Mouse (Mus musculus) forebrain, embryonic 11.5 days (tissue): Measurements from ENCODE around the gene Cyp4x1. TPM values are rescaled to one million over a fixed set of nuclear protein-coding genes. Genes with fewer than 3 reads are reported as not detected.
A peak's percentile ranks its signal among the peaks of the same experiment; 100 is the strongest.

Source experiments
- ATAC-seq: fragments of 200-750 bp; cut with Nextera tagmentation; replicated peaks from 2 replicates; pipeline ENCODE4 v1.8.0; 2017; ENCODE audit warnings: moderate TSS enrichment; ENCODE audit not compliant: low FRiP score
- DNase-seq: peaks from one replicate; pipeline ENCODE4 v3.0.0-alpha.2; 2017; ENCODE audit warnings: low spot score
- H3K27ac ChIP-seq: fragments of 300-500 bp; sonication (generic); 2 replicates; pipeline ENCODE4 v1.5.1; 2014; ENCODE audit warnings: low read depth, low read length
- H3K27me3 ChIP-seq: fragments of 300-500 bp; sonication (generic); 2 replicates; pipeline ENCODE4 v1.6.1; 2014; ENCODE audit warnings: mild to moderate bottlenecking, low read length, mixed read lengths; ENCODE audit not compliant: control insufficient read depth, insufficient read depth
- H3K36me3 ChIP-seq: fragments of 300-500 bp; sonication (generic); 2 replicates; pipeline ENCODE4 v1.6.1; 2014; ENCODE audit warnings: mild to moderate bottlenecking, low read length, moderate library complexity, mixed read lengths; ENCODE audit not compliant: control insufficient read depth, insufficient read depth
- H3K4me1 ChIP-seq: fragments of 300-500 bp; sonication (generic); replicated peaks from 2 replicates; pipeline ENCODE4 v1.6.1; 2014; ENCODE audit warnings: low read length, mixed read lengths; ENCODE audit not compliant: control insufficient read depth, insufficient read depth
- H3K4me2 ChIP-seq: fragments of 300-500 bp; sonication (generic); 2 replicates; pipeline ENCODE4 v1.6.1; 2014; ENCODE audit warnings: low read depth, mild to moderate bottlenecking, low read length, moderate library complexity, mixed read lengths; ENCODE audit not compliant: severe bottlenecking
- H3K4me3 ChIP-seq: fragments of 300-500 bp; sonication (generic); 2 replicates; pipeline ENCODE4 v1.5.1; 2014; ENCODE audit warnings: low read depth, low read length
- H3K9ac ChIP-seq: fragments of 300-500 bp; sonication (generic); 2 replicates; pipeline ENCODE4 v1.6.1; 2014; ENCODE audit warnings: low read length
- H3K9me3 ChIP-seq: fragments of 300-500 bp; sonication (generic); 2 replicates; pipeline ENCODE4 v1.6.1; 2016; ENCODE audit warnings: low read length, mixed read lengths; ENCODE audit not compliant: control insufficient read depth
- WGBS: fragments of 180-500 bp; shearing (Covaris S2); extraction: QIAGEN DNeasy Blood & Tissue Kit; methylation state at CpG from one replicate; pipeline ENCODE4 v1.1.7; 2014; 5-methylcytosine and 5-hydroxymethylcytosine counted together
- polyA plus RNA-seq: library from polyadenylated mRNA; unstranded; fragments of >200 nt; fragmentation: Nextera tagmentation; extraction: Ambion mirVana; gene quantifications from 2 replicates; pipeline ENCODE4 v1.2.1, GENCODE M21; 2014

Cyp4x1 gene
- polyA plus RNA-seq, 1 experiment from 2014 or later, result 0.31 TPM

- Histone ChIP-seq H3K4me2 (peak overlapping the region; percentile 88), H3K4me1 (peaks cover 4% of the 10 kb centered on the region; the same call in 1 of the 2 replicates), H3K4me3 (peak overlapping the region; percentile 31), H3K27me3 (peaks cover 76% of the 10 kb centered on the region), H3K9ac (peak overlapping the region; percentile 9), H3K27ac (no peak overlapping the region), H3K9me3 (no peaks in the 10 kb centered on the region), H3K36me3 (no peaks in the 10 kb centered on the region)
- WGBS, result under 1% methylated on average over 40 of the region's 58 CpGs
- DNase-seq (peak; percentile 77), ATAC-seq (peak; percentile 87)
These were observed 71.1 kb downstream of the Cyp4x1 start for GRCm38 (mm10) chr4:115062875-115063517.

GRCm38 (mm10) chr4:115062540-115062874 is 71.6 kb downstream of the Cyp4x1 start:
- Histone ChIP-seq H3K4me1 (peaks cover 4% of the 10 kb centered on the region; the same call in 1 of the 2 replicates), H3K9ac (no peak overlapping the region; the same call in 1 of the 2 replicates), H3K9me3 (no peaks in the 10 kb centered on the region), H3K36me3 (no peaks in the 10 kb centered on the region), H3K4me2 (peak overlapping the region; percentile 88), H3K27ac (no peak overlapping the region), H3K27me3 (peaks cover 81% of the 10 kb centered on the region), H3K4me3 (peak overlapping the region; percentile 31)
- DNase-seq (no peak), ATAC-seq (peak; percentile 16; the same call in 1 of the 2 replicates)
- 2% methylated on average over 9 of the region's 9 CpGs for WGBS

- ATAC-seq, result no peak
- DNase-seq, result no peak
- no peaks in the 10 kb centered on the region for H3K36me3 ChIP-seq
- peaks cover 16% of the 10 kb centered on the region for H3K4me1 ChIP-seq
- H3K27me3 ChIP-seq, result peaks cover 93% of the 10 kb centered on the region
- no peak overlapping the region for H3K27ac ChIP-seq
- H3K4me3 ChIP-seq, result peak overlapping the region; percentile 1; the same call in 1 of the 2 replicates
- no peak overlapping the region for H3K9ac ChIP-seq
- no peaks in the 10 kb centered on the region for H3K9me3 ChIP-seq
- no peak overlapping the region for H3K4me2 ChIP-seq
- WGBS, result 10% methylated on average over 3 of the region's 3 CpGs
These were observed 73.3 kb downstream of the Cyp4x1 start for GRCm38 (mm10) chr4:115060753-115061152.

- Histone ChIP-seq H3K4me2 (no peak overlapping the region), H3K9me3 (no peaks in the 10 kb centered on the region), H3K27ac (no peak overlapping the region), H3K4me3 (peak overlapping the region; percentile 14), H3K27me3 (peaks cover 93% of the 10 kb centered on the region), H3K9ac (no peak overlapping the region), H3K4me1 (peaks cover 16% of the 10 kb centered on the region), H3K36me3 (no peaks in the 10 kb centered on the region)
- no peak for ATAC-seq
- WGBS, result 2% methylated on average over 12 of the region's 12 CpGs
- no peak for DNase-seq
These were observed 74.2 kb downstream of the Cyp4x1 start for GRCm38 (mm10) chr4:115059871-115060270.

GRCm38 (mm10) chr4:115058871-115059590 is 75.0 kb downstream of the Cyp4x1 start:
- Histone ChIP-seq H3K27me3 (peaks cover 93% of the 10 kb centered on the region), H3K27ac (no peak overlapping the region), H3K4me1 (peaks cover 16% of the 10 kb centered on the region), H3K36me3 (no peaks in the 10 kb centered on the region), H3K9ac (no peak overlapping the region), H3K4me2 (no peak overlapping the region), H3K4me3 (peak overlapping the region; percentile 9; the same call in 1 of the 2 replicates), H3K9me3 (no peaks in the 10 kb centered on the region)
- WGBS, result under 1% methylated on average over 23 of the region's 23 CpGs
- DNase-seq, result peak; percentile 63
- ATAC-seq, result no peak

GRCm38 (mm10) chr4:115058317-115058761 is 75.7 kb downstream of the Cyp4x1 start:
- Histone ChIP-seq H3K9me3 (no peaks in the 10 kb centered on the region), H3K4me3 (peak overlapping the region; percentile 27; the same call in 1 of the 2 replicates), H3K36me3 (no peaks in the 10 kb centered on the region), H3K9ac (no peak overlapping the region), H3K27me3 (peaks cover 91% of the 10 kb centered on the region), H3K4me2 (no peak overlapping the region), H3K27ac (no peak overlapping the region), H3K4me1 (peaks cover 16% of the 10 kb centered on the region)
- DNase-seq (no peak), ATAC-seq (no peak)
- WGBS, result under 1% methylated on average over 20 of the region's 20 CpGs

GRCm38 (mm10) chr4:115057674-115058316 is 76.3 kb downstream of the Cyp4x1 start:
- peaks cover 91% of the 10 kb centered on the region for H3K27me3 ChIP-seq
- no peaks in the 10 kb centered on the region for H3K36me3 ChIP-seq
- no peak overlapping the region for H3K27ac ChIP-seq
- DNase-seq, result peak; percentile 72
- no peaks in the 10 kb centered on the region for H3K9me3 ChIP-seq
- peak overlapping the region; percentile 35; the same call in 1 of the 2 replicates for H3K9ac ChIP-seq
- 0% methylated on average over 33 of the region's 33 CpGs for WGBS
- peaks cover 14% of the 10 kb centered on the region for H3K4me1 ChIP-seq
- peak overlapping the region; percentile 9; the same call in 1 of the 2 replicates for H3K4me2 ChIP-seq
- no peak for ATAC-seq
- H3K4me3 ChIP-seq, result peak overlapping the region; percentile 27

- DNase-seq (peak; percentile 77), ATAC-seq (peak; percentile 40)
- H3K9me3 ChIP-seq, result no peaks in the 10 kb centered on the region
- H3K27me3 ChIP-seq, result peaks cover 91% of the 10 kb centered on the region
- under 1% methylated on average over 48 of the region's 48 CpGs for WGBS
- peaks cover 17% of the 10 kb centered on the region for H3K4me1 ChIP-seq
- no peaks in the 10 kb centered on the region for H3K36me3 ChIP-seq
- H3K4me2 ChIP-seq, result peak overlapping the region; percentile 46
- H3K4me3 ChIP-seq, result peak overlapping the region; percentile 27
- no peak overlapping the region for H3K27ac ChIP-seq
- H3K9ac ChIP-seq, result peak overlapping the region; percentile 35
These were observed 77.0 kb downstream of the Cyp4x1 start for GRCm38 (mm10) chr4:115056921-115057673.
